Mouse (Mus musculus): ENCODE measurements at regions not wholly inside any gene's neighbourhood (a gene's known extent, or its start where the extent isn't known, plus 50 kb on each side); places are given as distances from the start of the nearest gene placed in this dataset.

DNA sequence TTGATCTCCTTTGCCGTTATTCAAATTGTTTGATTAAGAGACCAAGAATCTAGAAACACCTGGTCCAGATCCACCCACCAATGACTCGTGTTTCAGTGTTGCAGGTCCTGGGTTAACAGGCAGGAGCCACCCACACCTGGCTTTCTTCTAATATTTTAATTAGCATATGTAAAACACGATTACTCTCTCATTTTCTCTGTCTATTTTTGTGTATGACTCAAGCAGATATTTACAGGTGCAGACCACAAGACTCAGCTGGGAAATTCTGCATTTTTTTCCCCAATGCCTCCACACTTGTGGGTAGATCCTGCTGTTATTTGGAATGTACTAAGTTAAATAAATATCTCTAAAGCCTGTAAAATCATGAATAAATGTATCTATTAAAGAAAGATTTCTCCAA is 245.3 kb upstream of the Crbn start:
- WGBS, result 75% methylated on average over 3 of the region's 3 CpGs
- no peak overlapping the region for H3K4me3 ChIP-seq
- no peak overlapping the region for H3K4me2 ChIP-seq (replicated peaks)
- no peaks in the 10 kb centered on the region for H3K27me3 ChIP-seq
- no peak overlapping the region for H3K9ac ChIP-seq
- no peak for ATAC-seq (ENCODE audit: insufficient number of reproducible peaks, insufficient read depth, low FRiP score, low TSS enrichment)
- no peak overlapping the region for H3K27ac ChIP-seq
- H3K36me3 ChIP-seq, result no peaks in the 10 kb centered on the region
- H3K9me3 ChIP-seq, result no peaks in the 10 kb centered on the region
- no peaks in the 10 kb centered on the region for H3K4me1 ChIP-seq

DNA sequence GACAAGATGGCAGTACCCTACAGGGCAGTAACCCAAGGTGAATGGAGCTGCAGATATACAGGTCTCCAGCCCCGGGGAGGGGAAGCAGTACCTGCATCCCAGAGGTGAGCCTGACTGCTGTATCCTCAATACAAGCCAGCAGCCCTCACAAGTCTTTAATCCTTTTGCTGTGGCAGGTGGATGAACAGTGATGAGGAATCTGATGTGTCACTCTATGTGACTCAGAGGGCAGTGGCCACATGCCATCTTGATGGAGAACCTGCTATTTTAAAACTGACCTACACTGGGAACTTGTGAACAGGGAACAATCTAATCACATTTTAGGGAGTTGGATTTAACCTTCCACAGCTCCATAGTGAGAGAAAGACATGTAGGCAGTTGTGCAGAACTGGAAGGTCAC is 251.7 kb upstream of the Crbn start:
- 79% methylated on average over 1 of the region's 1 CpGs for WGBS

DNA sequence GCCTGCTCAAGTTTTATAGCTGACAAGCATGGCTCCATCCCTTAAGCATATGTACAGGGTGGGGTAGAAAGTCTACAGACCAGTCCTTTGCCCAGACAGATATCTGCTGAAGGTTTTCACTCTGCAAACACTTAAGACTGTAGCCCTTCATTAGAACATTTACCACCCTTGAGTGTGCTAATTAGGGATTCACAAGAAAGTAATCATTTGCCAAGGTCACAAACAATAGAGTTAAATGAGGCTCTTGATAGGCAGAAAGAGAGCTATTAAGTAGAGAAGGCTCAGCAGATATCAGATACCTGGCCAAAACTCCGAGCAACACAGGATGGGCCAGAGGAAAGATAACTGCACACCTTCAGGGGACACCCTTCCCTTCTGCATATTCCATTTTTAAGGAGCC is 252.3 kb upstream of the Crbn start:
- no peak overlapping the region for H3K4me2 ChIP-seq (replicated peaks)
- no peaks in the 10 kb centered on the region for H3K4me1 ChIP-seq
- H3K4me3 ChIP-seq, result no peak overlapping the region
- H3K27me3 ChIP-seq, result no peaks in the 10 kb centered on the region
- H3K36me3 ChIP-seq, result no peaks in the 10 kb centered on the region
- WGBS, result 70% methylated on average over 1 of the region's 1 CpGs
- H3K27ac ChIP-seq, result no peak overlapping the region
- H3K9ac ChIP-seq, result no peak overlapping the region
- no peak for ATAC-seq (ENCODE audit: insufficient number of reproducible peaks, insufficient read depth, low FRiP score, low TSS enrichment)
- no peaks in the 10 kb centered on the region for H3K9me3 ChIP-seq

More for the DNA sequence above, 251.7 kb upstream of the Crbn start:
- Histone ChIP-seq H3K27me3 (no peaks in the 10 kb centered on the region), H3K27ac (no peak overlapping the region), H3K4me2 (replicated peaks) (no peak overlapping the region), H3K9me3 (no peaks in the 10 kb centered on the region), H3K36me3 (no peaks in the 10 kb centered on the region), H3K4me1 (no peaks in the 10 kb centered on the region), H3K4me3 (no peak overlapping the region), H3K9ac (no peak overlapping the region)
- ATAC-seq (ENCODE audit: insufficient number of reproducible peaks, insufficient read depth, low FRiP score, low TSS enrichment), result no peak

DNA sequence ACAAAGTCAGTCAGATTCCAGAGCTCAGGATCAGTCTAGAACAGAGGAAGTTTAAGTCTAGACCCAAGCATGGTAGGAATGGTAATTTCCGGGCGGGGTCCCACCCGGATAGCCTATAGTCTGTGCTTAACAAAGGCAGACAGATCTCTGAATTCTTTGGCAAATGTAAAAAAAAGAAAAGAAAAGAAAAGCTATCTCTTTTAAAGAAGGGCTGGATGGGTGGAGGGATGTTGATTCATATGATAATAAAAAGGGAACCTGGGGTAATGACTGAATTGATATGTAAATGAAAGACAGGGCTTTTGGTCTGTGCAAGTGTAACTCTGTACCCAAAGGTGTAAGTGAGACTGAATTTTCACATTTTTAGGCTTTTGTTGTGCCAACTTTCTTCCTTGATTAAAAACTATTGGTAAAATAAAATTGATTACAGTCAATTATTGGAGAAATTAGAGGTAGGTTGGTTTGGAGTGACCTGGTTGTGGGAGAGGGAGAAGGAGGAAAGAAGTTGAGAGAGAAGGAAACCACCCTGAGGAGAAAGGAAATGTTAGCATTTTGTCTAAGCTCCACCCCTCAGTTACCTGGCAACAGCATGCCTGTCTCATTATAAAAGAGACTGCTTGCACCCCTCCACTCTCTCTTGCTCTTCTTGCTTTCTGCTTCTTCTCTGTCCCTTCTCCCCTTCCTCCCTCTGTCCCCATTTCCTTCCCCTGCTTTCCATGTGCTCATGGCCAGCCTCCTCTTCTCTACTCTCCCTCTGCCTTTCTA is 259.3 kb upstream of the Crbn start:
- Histone ChIP-seq H3K9me3 (no peaks in the 10 kb centered on the region), H3K27ac (no peak overlapping the region), H3K4me2 (replicated peaks) (no peak overlapping the region), H3K27me3 (no peaks in the 10 kb centered on the region), H3K9ac (no peak overlapping the region), H3K36me3 (no peaks in the 10 kb centered on the region), H3K4me1 (no peaks in the 10 kb centered on the region), H3K4me3 (no peak overlapping the region)
- ATAC-seq (ENCODE audit: insufficient number of reproducible peaks, insufficient read depth, low FRiP score, low TSS enrichment), result no peak
- WGBS, result 74% methylated on average over 3 of the region's 3 CpGs

DNA sequence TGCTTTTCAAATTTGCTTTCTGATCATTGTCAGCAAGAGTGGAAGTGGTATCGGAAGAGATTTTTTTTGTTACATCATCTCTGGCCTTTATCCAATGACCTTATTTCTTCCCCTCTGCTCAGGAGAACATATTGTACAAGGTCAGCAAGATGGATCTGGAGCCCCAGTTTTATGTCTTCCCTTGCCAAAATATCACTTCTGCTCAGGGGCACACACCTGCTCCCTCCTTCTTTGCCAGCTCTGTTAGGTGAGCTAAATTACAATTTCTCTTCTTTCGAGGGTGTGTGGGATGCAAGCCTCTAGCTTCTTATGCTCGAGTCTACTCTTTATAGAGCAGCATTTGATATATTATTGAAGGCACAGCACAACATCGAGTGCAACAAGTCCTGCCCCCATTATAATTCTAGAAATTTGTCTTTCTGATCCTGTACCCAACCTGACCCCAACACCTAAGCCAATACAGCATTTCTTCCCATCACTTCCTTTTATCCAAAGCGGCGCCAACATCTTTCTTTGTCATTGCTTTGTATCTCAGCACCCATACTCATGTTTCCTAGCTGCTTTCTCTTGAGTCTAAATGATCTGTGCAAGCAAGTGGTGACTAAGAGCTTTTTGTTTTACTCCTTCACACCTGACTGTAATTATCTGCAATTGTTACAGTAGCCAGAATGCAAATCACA is 263.1 kb upstream of the Crbn start:
- no peak overlapping the region for H3K27ac ChIP-seq
- no peak overlapping the region for H3K4me3 ChIP-seq
- H3K4me2 ChIP-seq (replicated peaks), result no peak overlapping the region
- no peaks in the 10 kb centered on the region for H3K27me3 ChIP-seq
- H3K9ac ChIP-seq, result no peak overlapping the region
- H3K9me3 ChIP-seq, result no peaks in the 10 kb centered on the region
- 84% methylated on average over 6 of the region's 6 CpGs for WGBS
- no peaks in the 10 kb centered on the region for H3K4me1 ChIP-seq
- no peak for ATAC-seq (ENCODE audit: insufficient number of reproducible peaks, insufficient read depth, low FRiP score, low TSS enrichment)
- no peaks in the 10 kb centered on the region for H3K36me3 ChIP-seq

DNA sequence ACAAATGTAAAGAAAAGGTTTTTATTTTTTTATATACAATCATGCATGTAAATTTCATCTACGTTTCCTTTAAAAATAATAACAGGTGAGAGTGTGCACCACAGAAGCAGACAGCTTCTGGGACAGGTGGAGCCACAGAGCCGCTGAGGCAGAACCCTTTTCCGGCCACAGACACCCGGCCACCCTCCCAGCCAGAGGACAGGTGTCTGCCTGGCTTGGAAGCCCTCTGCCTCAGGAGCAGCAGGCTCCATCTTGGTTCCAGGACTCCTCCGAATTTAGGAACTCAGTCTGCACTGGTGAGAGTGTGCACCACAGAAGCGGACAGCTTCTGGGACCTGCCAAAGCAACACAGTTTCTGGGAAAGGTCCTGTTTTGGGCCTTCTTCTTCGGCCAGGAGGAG is 270.6 kb upstream of the Crbn start:
- Histone ChIP-seq H3K9me3 (no peaks in the 10 kb centered on the region), H3K4me1 (no peaks in the 10 kb centered on the region), H3K27me3 (no peaks in the 10 kb centered on the region), H3K9ac (no peak overlapping the region), H3K4me2 (replicated peaks) (no peak overlapping the region), H3K36me3 (no peaks in the 10 kb centered on the region), H3K27ac (no peak overlapping the region), H3K4me3 (no peak overlapping the region)
- 87% methylated on average over 7 of the region's 7 CpGs for WGBS
- ATAC-seq (ENCODE audit: insufficient number of reproducible peaks, insufficient read depth, low FRiP score, low TSS enrichment), result no peak

DNA sequence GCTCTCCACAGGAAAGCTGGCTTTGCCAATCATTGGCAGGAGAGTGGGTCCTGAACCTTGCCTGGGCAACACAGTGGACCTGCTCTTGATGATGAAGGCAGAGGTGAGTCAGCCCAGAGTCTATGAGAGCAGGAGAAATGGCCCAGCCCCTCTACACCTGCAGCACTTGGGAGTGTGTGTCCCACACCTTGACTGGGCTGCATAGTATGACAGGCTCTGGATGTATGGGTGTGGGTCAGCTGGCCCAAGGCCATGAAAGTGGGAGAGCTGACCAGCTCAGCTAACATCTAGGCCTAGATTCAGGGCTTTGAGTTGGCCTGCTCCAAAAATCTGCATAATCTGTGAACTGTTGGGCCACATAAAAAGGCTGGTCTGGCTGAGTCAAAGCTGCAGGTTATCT is 292.7 kb upstream of the Crbn start:
- no peaks in the 10 kb centered on the region for H3K36me3 ChIP-seq
- H3K9ac ChIP-seq, result no peak overlapping the region
- H3K4me3 ChIP-seq, result no peak overlapping the region
- no peak for ATAC-seq (ENCODE audit: insufficient number of reproducible peaks, insufficient read depth, low FRiP score, low TSS enrichment)
- H3K4me2 ChIP-seq (replicated peaks), result no peak overlapping the region
- H3K27me3 ChIP-seq, result no peaks in the 10 kb centered on the region
- H3K4me1 ChIP-seq, result no peaks in the 10 kb centered on the region
- no peak overlapping the region for H3K27ac ChIP-seq
- H3K9me3 ChIP-seq, result no peaks in the 10 kb centered on the region

DNA sequence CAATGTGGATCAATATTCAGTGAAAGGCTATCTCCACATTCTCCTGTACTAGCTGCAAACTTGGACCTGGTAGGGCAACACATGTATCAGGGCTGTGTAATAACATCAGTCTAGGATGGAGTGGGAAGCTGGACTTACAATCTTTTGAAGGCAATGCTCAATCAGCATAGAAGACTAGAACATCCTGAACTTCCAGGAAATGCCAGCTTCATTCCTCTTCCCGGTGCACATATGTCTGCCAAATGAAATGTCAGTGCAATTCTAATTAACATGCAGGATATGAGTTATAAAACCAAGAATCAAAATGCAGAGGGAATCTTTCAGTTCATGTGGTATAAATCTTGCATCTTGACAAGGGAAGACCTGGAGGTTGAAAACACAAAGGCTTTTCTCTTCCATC is 328.8 kb upstream of the Crbn start:
- H3K9ac ChIP-seq, result no peak overlapping the region
- H3K27me3 ChIP-seq, result no peaks in the 10 kb centered on the region
- no peak overlapping the region for H3K27ac ChIP-seq
- H3K36me3 ChIP-seq, result no peaks in the 10 kb centered on the region
- no peak overlapping the region for H3K4me3 ChIP-seq
- H3K4me2 ChIP-seq (replicated peaks), result no peak overlapping the region
- H3K4me1 ChIP-seq, result no peaks in the 10 kb centered on the region
- WGBS, result 81% methylated on average over 1 of the region's 1 CpGs
- no peaks in the 10 kb centered on the region for H3K9me3 ChIP-seq
- ATAC-seq (ENCODE audit: insufficient number of reproducible peaks, insufficient read depth, low FRiP score, low TSS enrichment), result no peak

DNA sequence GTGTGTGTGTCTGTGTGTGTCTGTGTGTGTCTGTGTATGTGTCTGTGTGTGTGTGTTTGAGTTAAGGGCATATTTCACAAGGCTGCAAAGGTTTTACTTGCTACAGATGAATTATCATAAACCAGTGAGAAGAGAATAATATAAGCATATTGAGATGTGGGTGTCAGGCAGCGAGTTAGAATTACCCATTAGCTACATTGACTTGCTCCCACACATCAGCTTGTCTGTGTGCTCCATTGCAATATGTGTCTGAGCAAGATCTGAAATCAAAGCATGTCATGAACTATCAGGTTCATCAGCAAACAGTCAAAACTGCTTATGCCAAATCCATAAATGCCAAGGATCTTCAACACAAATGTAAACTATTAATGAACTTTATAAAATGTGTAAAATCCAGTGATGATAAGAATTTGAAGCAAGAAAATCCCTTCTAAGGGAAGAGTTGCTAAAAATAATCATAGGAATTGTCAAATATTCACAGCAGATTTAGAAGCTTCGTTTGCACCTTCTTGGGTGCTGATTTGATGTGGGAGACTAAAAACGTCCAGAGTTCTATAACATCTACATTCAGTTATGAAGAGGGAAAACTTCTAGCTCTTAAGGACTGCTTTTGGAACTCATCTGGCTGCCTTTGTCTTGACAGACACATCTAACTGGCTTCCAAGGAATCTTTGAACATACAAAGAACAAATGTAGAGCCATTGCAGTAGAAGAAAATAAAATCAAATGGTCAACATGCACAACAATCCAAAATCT is 361.7 kb upstream of the Lrrn1 start:
- Histone ChIP-seq H3K9ac (no peak overlapping the region), H3K27me3 (no peaks in the 10 kb centered on the region), H3K4me3 (no peak overlapping the region), H3K27ac (no peak overlapping the region), H3K9me3 (no peaks in the 10 kb centered on the region), H3K4me1 (no peaks in the 10 kb centered on the region), H3K4me2 (replicated peaks) (no peak overlapping the region), H3K36me3 (no peaks in the 10 kb centered on the region)
- ATAC-seq (ENCODE audit: insufficient number of reproducible peaks, insufficient read depth, low FRiP score, low TSS enrichment), result no peak
- WGBS, result 59% methylated on average over 3 of the region's 3 CpGs

DNA sequence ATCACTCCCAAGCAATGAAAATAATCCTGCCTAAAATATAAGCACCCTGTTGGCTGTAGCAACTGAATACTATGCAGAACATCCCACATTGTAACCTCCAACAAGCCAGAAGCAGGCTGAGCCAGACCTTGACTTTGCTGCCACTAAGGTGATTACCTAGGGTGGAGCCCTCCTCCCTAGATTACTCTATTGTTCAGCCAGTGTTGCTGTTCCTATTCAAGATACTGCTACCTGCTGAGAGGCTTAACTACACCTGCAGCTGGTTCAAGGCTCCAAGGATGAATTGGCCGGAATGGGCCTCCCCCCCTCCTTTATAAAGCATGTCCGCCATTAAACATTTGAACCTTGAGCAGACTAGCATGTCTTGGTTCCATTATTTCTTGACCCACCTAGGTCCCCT is 311.3 kb upstream of the Lrrn1 start:
- Histone ChIP-seq H3K4me3 (no peak overlapping the region), H3K27ac (no peak overlapping the region), H3K27me3 (no peaks in the 10 kb centered on the region), H3K4me1 (no peaks in the 10 kb centered on the region), H3K9me3 (no peaks in the 10 kb centered on the region), H3K9ac (no peak overlapping the region), H3K36me3 (no peaks in the 10 kb centered on the region), H3K4me2 (replicated peaks) (no peak overlapping the region)
- ATAC-seq (ENCODE audit: insufficient number of reproducible peaks, insufficient read depth, low FRiP score, low TSS enrichment), result no peak
- WGBS, result 63% methylated on average over 2 of the region's 2 CpGs

DNA sequence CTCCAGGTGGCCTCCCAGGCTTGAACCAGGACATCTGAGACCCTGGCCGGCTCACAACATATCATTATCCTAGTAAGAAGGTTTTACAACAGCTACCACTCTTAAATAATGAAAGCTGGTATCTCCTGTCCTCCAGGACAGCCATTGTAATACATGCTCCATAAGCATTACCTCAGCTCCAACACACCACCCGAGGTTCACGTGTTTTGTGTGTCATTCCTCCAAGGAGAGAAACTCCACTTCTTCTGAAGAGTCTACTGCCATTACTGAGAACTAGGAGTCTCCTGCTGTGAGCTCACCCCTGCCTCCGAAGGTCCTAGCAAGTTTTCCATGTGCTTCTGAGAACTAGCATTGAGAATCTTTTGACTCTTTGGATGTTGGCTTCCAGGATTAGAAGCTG is 310.8 kb upstream of the Lrrn1 start:
- WGBS, result 65% methylated on average over 4 of the region's 4 CpGs
- no peak for ATAC-seq (ENCODE audit: insufficient number of reproducible peaks, insufficient read depth, low FRiP score, low TSS enrichment)
- no peak overlapping the region for H3K9ac ChIP-seq
- H3K4me2 ChIP-seq (replicated peaks), result no peak overlapping the region
- H3K4me1 ChIP-seq, result no peaks in the 10 kb centered on the region
- H3K27me3 ChIP-seq, result no peaks in the 10 kb centered on the region
- H3K4me3 ChIP-seq, result no peak overlapping the region
- no peaks in the 10 kb centered on the region for H3K9me3 ChIP-seq
- no peaks in the 10 kb centered on the region for H3K36me3 ChIP-seq
- H3K27ac ChIP-seq, result no peak overlapping the region

DNA sequence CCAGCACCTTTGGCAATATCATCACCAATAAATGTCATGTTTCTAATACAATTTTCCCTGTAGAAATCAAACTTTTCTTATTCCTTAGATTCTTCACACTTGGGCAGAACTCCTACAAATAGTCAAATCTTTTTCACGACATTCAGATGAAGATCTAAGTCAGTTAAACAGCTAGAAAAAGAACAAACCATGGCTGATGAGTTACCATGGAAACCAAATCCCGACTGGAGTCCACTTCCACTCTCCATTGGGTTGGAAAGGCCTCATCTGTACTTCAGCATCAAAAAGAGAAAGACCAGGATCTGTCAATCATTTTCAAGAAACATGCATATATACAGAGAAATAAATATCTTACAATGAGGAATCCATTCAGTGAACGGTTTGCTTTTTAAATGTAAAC is 307.0 kb upstream of the Lrrn1 start:
- no peak for ATAC-seq (ENCODE audit: insufficient number of reproducible peaks, insufficient read depth, low FRiP score, low TSS enrichment)
- H3K27ac ChIP-seq, result no peak overlapping the region
- no peak overlapping the region for H3K4me2 ChIP-seq (replicated peaks)
- no peaks in the 10 kb centered on the region for H3K27me3 ChIP-seq
- no peaks in the 10 kb centered on the region for H3K36me3 ChIP-seq
- no peaks in the 10 kb centered on the region for H3K9me3 ChIP-seq
- H3K4me3 ChIP-seq, result no peak overlapping the region
- H3K9ac ChIP-seq, result no peak overlapping the region
- H3K4me1 ChIP-seq, result no peaks in the 10 kb centered on the region
- 60% methylated on average over 3 of the region's 3 CpGs for WGBS

All from embryonic facial prominence, embryonic 12.5 days (tissue).